8 mouse cellular contexts compared by ENCODE assay signal in the genomic region with DNA sequence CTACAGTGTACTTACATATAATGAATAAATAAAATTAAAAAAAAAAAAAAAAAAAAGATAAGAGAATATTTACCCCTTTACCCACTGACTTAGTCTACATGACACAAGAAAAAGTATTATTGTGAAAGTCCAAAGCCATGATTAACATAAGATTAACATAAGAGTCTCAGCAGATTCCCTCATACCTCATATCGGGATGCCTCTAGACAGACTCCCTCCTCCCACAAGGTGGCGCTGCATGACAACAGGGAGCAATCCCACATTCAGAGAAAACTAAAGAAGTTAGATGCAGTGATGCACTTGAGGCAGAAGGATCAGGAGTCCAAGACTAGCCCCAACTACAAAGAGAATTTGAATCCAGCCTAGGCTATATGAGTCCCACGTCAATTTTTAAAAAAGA. TPM values are rescaled to one million over a fixed set of nuclear protein-coding genes. Genes with fewer than 3 reads are reported as not detected.
DNase-seq lines count a peak whose midpoint lies in the region; ATAC-seq and TF ChIP-seq lines count a peak whose summit lies in the region.

No protein-coding gene starts in this region.

- ATAC-seq in erythroid progenitor cell, adult 5-6 weeks (replicated peaks; ENCODE audit: low FRiP score, poor library complexity, severe bottlenecking), result peak; percentile 65
- ATAC-seq in heart, postnatal 0 days (ENCODE audit: insufficient read depth, low read depth), result peak; percentile 68

- H3K27ac ChIP-seq in heart, postnatal 0 days (ENCODE audit: low read depth), result no peak overlapping the region

- 21% methylated on average over 3 of the region's 3 CpGs for WGBS in heart, postnatal 0 days

- H3K9ac ChIP-seq in heart, postnatal 0 days (replicated peaks; ENCODE audit: low read depth, low read length), result no peak overlapping the region

- DNase-seq in brain, embryonic 14.5 days (ENCODE audit: low read depth), result peak; percentile 88
- peak; percentile 77 for DNase-seq in heart, postnatal 0 days (ENCODE audit: low spot score)
- peak; percentile 81 for DNase-seq in kidney, postnatal 14 days
- DNase-seq in lung, adult 18-20 months, result peak; percentile 78 to 84
- peak; percentile 73 for DNase-seq in ovary, postnatal 14 days (ENCODE audit: low spot score)
- DNase-seq in thymus, postnatal 14 days, result peak; percentile 86

- H3K27me3 ChIP-seq in E14TG2a.4 (ENCODE audit: insufficient read depth, low read length), result no peaks in the 10 kb centered on the region
- no peaks in the 10 kb centered on the region for H3K27me3 ChIP-seq in heart, postnatal 0 days (ENCODE audit: control insufficient read depth, insufficient read depth, low read length)

- TF ChIP-seq CTCF in E14TG2a.4 (conservative IDR thresholded peaks at IDR 0.05; ENCODE audit: low read length), result peak; percentile 80
- TF ChIP-seq CTCF in brain, embryonic 14.5 days (IDR thresholded peaks at IDR 0.05; ENCODE audit: borderline replicate concordance, extremely low read depth, insufficient read depth, insufficient read length), result peak; percentile 88
- peak; percentile 97 for TF ChIP-seq CTCF in heart, postnatal 0 days (IDR thresholded peaks at IDR 0.05; ENCODE audit: low read depth)

- no peak overlapping the region for H3K4me2 ChIP-seq in heart, postnatal 0 days (ENCODE audit: low read depth, low read length)

- no peak for TF ChIP-seq EP300 in heart, postnatal 0 days (IDR thresholded peaks at IDR 0.05; ENCODE audit: low read depth)

- TF ChIP-seq POLR2A in brain, embryonic 14.5 days (IDR thresholded peaks at IDR 0.05; ENCODE audit: borderline replicate concordance, extremely low read depth, insufficient read depth, insufficient read length, poor library complexity, severe bottlenecking), result no peak

- no peaks in the 10 kb centered on the region for H3K4me1 ChIP-seq in E14TG2a.4 (replicated peaks; ENCODE audit: low read depth, low read length)
- H3K4me1 ChIP-seq in heart, postnatal 0 days (ENCODE audit: control insufficient read depth, insufficient read depth), result peaks cover 14% of the 10 kb centered on the region

- no peaks in the 10 kb centered on the region for H3K36me3 ChIP-seq in E14TG2a.4 (ENCODE audit: insufficient read depth, low read length)
- H3K36me3 ChIP-seq in heart, postnatal 0 days (replicated peaks; ENCODE audit: control insufficient read depth, insufficient read depth, low read length), result no peaks in the 10 kb centered on the region

- no peak overlapping the region for H3K4me3 ChIP-seq in E14TG2a.4 (replicated peaks; ENCODE audit: low read length)
- H3K4me3 ChIP-seq in heart, postnatal 0 days (ENCODE audit: low read depth, low read length), result no peak overlapping the region

- H3K9me3 ChIP-seq in E14TG2a.4 (ENCODE audit: low read length), result no peaks in the 10 kb centered on the region
- no peaks in the 10 kb centered on the region for H3K9me3 ChIP-seq in heart, postnatal 0 days (replicated peaks; ENCODE audit: control insufficient read depth, low read length)

RNA-seq across cellular contexts. Expression of a gene that starts 29.7 kb away (rescaled TPM):
- polyA plus RNA-seq in brain, embryonic 14.5 days (2012; rRNA removed), result 19.4 and 35.7 TPM in 2 replicates
- total RNA-seq in erythroid progenitor cell, adult 5-6 weeks (2015; ENCODE audit: low replicate concordance), result 9.7 and 14.7 TPM in 2 replicates
- 6.7 and 12.2 TPM in 2 replicates for total RNA-seq in erythroid progenitor cell, adult 5-6 weeks (2017; ENCODE audit: low replicate concordance)
- total RNA-seq in heart, postnatal 0 days (2014; rRNA removed; ENCODE audit: low replicate concordance), result 18.2 TPM in 2 replicates
- polyA plus RNA-seq in heart, postnatal 0 days (2015; fragmentation: Nextera tagmentation; extraction: Ambion mirVana), result 9.9 and 11.2 TPM in 2 replicates
